Mouse (Mus musculus) spleen, postnatal 10 days (tissue): ENCODE measurements at regions not wholly inside any gene's neighbourhood (a gene's known extent, or its start where the extent isn't known, plus 50 kb on each side); places are given as distances from the start of the nearest gene placed in this dataset.

Source experiments
- DNase-seq, 2 experiments: peaks; one replicate each; pipeline ENCODE4 v3.0.0; 2021 to 2022; ENCODE audit warnings: low spot score in 2 of 2

- no peak for DNase-seq
Measured at GRCm38 (mm10) chr11:84706692-84707091, 112.6 kb downstream of the Mrm1 start.

- DNase-seq, result peak; percentile 17 to 43
Measured at GRCm38 (mm10) chr11:84701319-84702175, 117.8 kb downstream of the Mrm1 start.

- no peak for DNase-seq
Measured at GRCm38 (mm10) chr11:84697521-84697920, 121.8 kb downstream of the Mrm1 start.

- peak; percentile 27 to 64 for DNase-seq
Measured at GRCm38 (mm10) chr11:84692638-84693037, 126.7 kb downstream of the Mrm1 start.

- peak in 1 of 2 experiments; percentile 12 for DNase-seq
Measured at GRCm38 (mm10) chr11:84691410-84692148, 127.7 kb downstream of the Mrm1 start.

- no peak for DNase-seq
Measured at GRCm38 (mm10) chr11:84686473-84686872, 132.8 kb downstream of the Mrm1 start.

- no peak for DNase-seq
Measured at GRCm38 (mm10) chr11:84684325-84684724, 135.0 kb downstream of the Mrm1 start.

- no peak for DNase-seq
Measured at GRCm38 (mm10) chr11:84682931-84683330, 136.4 kb downstream of the Mrm1 start.

- no peak for DNase-seq
Measured at GRCm38 (mm10) chr11:84676377-84677078, 142.8 kb downstream of the Mrm1 start.

- no peak for DNase-seq
Measured at GRCm38 (mm10) chr11:84672841-84673473, 146.4 kb downstream of the Mrm1 start.

GRCm38 (mm10) chr11:84671585-84671984, 146.2 kb upstream of the Lhx1 start:
- no peak for DNase-seq

GRCm38 (mm10) chr11:84667711-84668110, 142.4 kb upstream of the Lhx1 start:
- no peak for DNase-seq

- no peak for DNase-seq
Measured at GRCm38 (mm10) chr11:84664258-84664657, 138.9 kb upstream of the Lhx1 start.

- DNase-seq, result peak in 1 of 2 experiments; percentile 59
Measured at GRCm38 (mm10) chr11:84661981-84662380, 136.6 kb upstream of the Lhx1 start.

GRCm38 (mm10) chr11:84660877-84661276, 135.5 kb upstream of the Lhx1 start:
- no peak for DNase-seq

GRCm38 (mm10) chr11:84659370-84659937, 134.1 kb upstream of the Lhx1 start:
- no peak for DNase-seq

GRCm38 (mm10) chr11:84653481-84653880, 128.1 kb upstream of the Lhx1 start:
- no peak for DNase-seq

GRCm38 (mm10) chr11:84648899-84649298, 123.6 kb upstream of the Lhx1 start:
- DNase-seq, result no peak

- DNase-seq, result no peak
Measured at GRCm38 (mm10) chr11:84647104-84647503, 121.8 kb upstream of the Lhx1 start.

GRCm38 (mm10) chr11:84643107-84643372, 117.7 kb upstream of the Lhx1 start:
- DNase-seq, result no peak

- DNase-seq, result no peak
Measured at GRCm38 (mm10) chr11:84642300-84643106, 117.2 kb upstream of the Lhx1 start.
